Mouse (Mus musculus): ENCODE measurements around the gene Gm17334. TPM values are rescaled to one million over a fixed set of nuclear protein-coding genes. Genes with fewer than 3 reads are reported as not detected.

The Gm17334 gene
- polyA plus RNA-seq, 1 experiment from 2014 or later, result not detected

GRCm38 (mm10) chr11:53733824-53734223, 39.2 kb downstream of the Gm17334 start:
- ATAC-seq (ENCODE audit: low FRiP score, low TSS enrichment), result no peak

GRCm38 (mm10) chr11:53732244-53732643, 40.7 kb downstream of the Gm17334 start:
- Histone ChIP-seq H3K4me2 (replicated peaks; ENCODE audit: low read depth, low read length) (no peak overlapping the region), H3K9me3 (ENCODE audit: control insufficient read depth, low read length) (no peaks in the 10 kb centered on the region), H3K36me3 (ENCODE audit: control insufficient read depth, insufficient read depth, low read length) (no peaks in the 10 kb centered on the region), H3K4me1 (ENCODE audit: control insufficient read depth, insufficient read depth, low read length) (no peaks in the 10 kb centered on the region), H3K27me3 (ENCODE audit: control insufficient read depth, insufficient read depth, low read length) (no peaks in the 10 kb centered on the region), H3K9ac (ENCODE audit: low read depth, low read length) (no peak overlapping the region), H3K27ac (ENCODE audit: low read depth, low read length) (no peak overlapping the region), H3K4me3 (ENCODE audit: low read length) (no peak overlapping the region)
- ATAC-seq (ENCODE audit: low FRiP score, low TSS enrichment), result no peak
- WGBS, result 90% methylated on average over 8 of the region's 8 CpGs

More at GRCm38 (mm10) chr11:53733824-53734223, 39.2 kb downstream of the Gm17334 start:
- Histone ChIP-seq H3K27ac (ENCODE audit: low read depth, low read length) (no peak overlapping the region), H3K9me3 (ENCODE audit: control insufficient read depth, low read length) (no peaks in the 10 kb centered on the region), H3K4me3 (ENCODE audit: low read length) (no peak overlapping the region), H3K9ac (ENCODE audit: low read depth, low read length) (no peak overlapping the region), H3K27me3 (ENCODE audit: control insufficient read depth, insufficient read depth, low read length) (no peaks in the 10 kb centered on the region), H3K4me1 (ENCODE audit: control insufficient read depth, insufficient read depth, low read length) (no peaks in the 10 kb centered on the region), H3K36me3 (ENCODE audit: control insufficient read depth, insufficient read depth, low read length) (no peaks in the 10 kb centered on the region), H3K4me2 (replicated peaks; ENCODE audit: low read depth, low read length) (no peak overlapping the region)
- WGBS, result 89% methylated on average over 7 of the region's 7 CpGs

- 95% methylated on average over 7 of the region's 7 CpGs for WGBS
- no peaks in the 10 kb centered on the region for H3K27me3 ChIP-seq (ENCODE audit: control insufficient read depth, insufficient read depth, low read length)
- H3K9ac ChIP-seq (ENCODE audit: low read depth, low read length), result no peak overlapping the region
- ATAC-seq (ENCODE audit: low FRiP score, low TSS enrichment), result no peak
- H3K9me3 ChIP-seq (ENCODE audit: control insufficient read depth, low read length), result no peaks in the 10 kb centered on the region
- no peaks in the 10 kb centered on the region for H3K36me3 ChIP-seq (ENCODE audit: control insufficient read depth, insufficient read depth, low read length)
- H3K4me2 ChIP-seq (replicated peaks; ENCODE audit: low read depth, low read length), result no peak overlapping the region
- H3K4me3 ChIP-seq (ENCODE audit: low read length), result no peak overlapping the region
- no peaks in the 10 kb centered on the region for H3K4me1 ChIP-seq (ENCODE audit: control insufficient read depth, insufficient read depth, low read length)
- H3K27ac ChIP-seq (ENCODE audit: low read depth, low read length), result no peak overlapping the region
Measured at GRCm38 (mm10) chr11:53731457-53731856, 41.5 kb downstream of the Gm17334 start.

Small RNAs within 50 kb of the gene (microRNA-seq; reads per million reads assigned to microRNA genes)
- gene Mir7671, result not detected

Other genes with a start within 250 kb of the Gm17334 start
- gene Kif3a, start 205.8 kb downstream of the Gm17334 start, polyA plus RNA-seq (2014; fragmentation: Nextera tagmentation; extraction: Ambion mirVana), result 65.3 and 71.0 TPM in 2 replicates
- 1.3 and 1.5 TPM in 2 replicates for gene Il4, start 154.5 kb downstream of the Gm17334 start, polyA plus RNA-seq (2014; fragmentation: Nextera tagmentation; extraction: Ambion mirVana)
- not detected in 2 replicates for gene Il13, start 138.5 kb downstream of the Gm17334 start, polyA plus RNA-seq (2014; fragmentation: Nextera tagmentation; extraction: Ambion mirVana)
- 18.3 and 26.4 TPM in 2 replicates for gene Rad50, start 65.9 kb downstream of the Gm17334 start, polyA plus RNA-seq (2014; fragmentation: Nextera tagmentation; extraction: Ambion mirVana)
- gene Il5, start 52.4 kb downstream of the Gm17334 start, polyA plus RNA-seq (2014; fragmentation: Nextera tagmentation; extraction: Ambion mirVana), result not detected in 2 replicates
- gene Irf1, start 3.2 kb downstream of the Gm17334 start, polyA plus RNA-seq (2014; fragmentation: Nextera tagmentation; extraction: Ambion mirVana), result 9.7 and 13.2 TPM in 2 replicates
- gene Gm12216, start 86.1 kb upstream of the Gm17334 start, polyA plus RNA-seq (2014; fragmentation: Nextera tagmentation; extraction: Ambion mirVana), result 1.1 TPM in 2 replicates
- 8.6 and 12.9 TPM in 2 replicates for gene Slc22a5, start 118.5 kb upstream of the Gm17334 start, polyA plus RNA-seq (2014; fragmentation: Nextera tagmentation; extraction: Ambion mirVana)
- gene Slc22a21, start 207.1 kb upstream of the Gm17334 start, polyA plus RNA-seq (2014; fragmentation: Nextera tagmentation; extraction: Ambion mirVana), result 5.2 and 5.5 TPM in 2 replicates

All from kidney, embryonic 14.5 days (tissue).